Mouse (Mus musculus) left cerebral cortex, adult 6 months (tissue): Measurements from ENCODE around the gene Olfr782. TPM values are rescaled to one million over a fixed set of nuclear protein-coding genes. Genes with fewer than 3 reads are reported as not detected.

Experiments
- long read RNA-seq, 2 experiments: library from polyadenylated mRNA; unstranded; transcript quantifications; one replicate each; pipeline ENCODE4 v2.0.0; 2019 to 2020
- polyA plus RNA-seq: library from polyadenylated mRNA; unstranded; fragments of <200 nt; fragmentation: Nextera tagmentation; gene quantifications from 2 replicates; pipeline ENCODE4 v1.2.3, GENCODE M21; 2021

Gene Olfr782
- polyA plus RNA-seq = not detected in 2 replicates
- long read RNA-seq, experiment 1 = 0 reads
- long read RNA-seq, experiment 2 = 0 reads

DNA sequence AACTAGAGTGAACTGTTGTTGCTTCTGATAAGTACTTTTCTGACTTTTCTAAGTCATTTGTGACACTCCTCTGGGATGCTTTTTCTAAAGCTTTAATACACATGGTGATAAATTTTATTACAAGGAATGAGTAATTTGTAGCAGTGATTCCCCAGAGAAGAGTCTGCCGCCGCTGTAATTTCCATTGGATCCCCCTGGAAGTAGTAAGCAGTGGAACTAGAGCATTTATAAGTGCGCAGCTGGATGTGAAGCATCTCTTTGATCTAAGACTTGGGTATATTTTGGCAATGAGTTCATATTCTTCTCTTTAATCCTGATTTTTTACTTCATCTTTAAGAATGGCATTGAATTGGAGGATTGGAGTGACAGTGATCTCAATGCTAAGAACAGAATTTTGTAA is at the start of gene Olfr782:
TSS of gene Olfr782 (plus strand) at position 301 of the 400 bp plus-strand sequence.

DNA sequence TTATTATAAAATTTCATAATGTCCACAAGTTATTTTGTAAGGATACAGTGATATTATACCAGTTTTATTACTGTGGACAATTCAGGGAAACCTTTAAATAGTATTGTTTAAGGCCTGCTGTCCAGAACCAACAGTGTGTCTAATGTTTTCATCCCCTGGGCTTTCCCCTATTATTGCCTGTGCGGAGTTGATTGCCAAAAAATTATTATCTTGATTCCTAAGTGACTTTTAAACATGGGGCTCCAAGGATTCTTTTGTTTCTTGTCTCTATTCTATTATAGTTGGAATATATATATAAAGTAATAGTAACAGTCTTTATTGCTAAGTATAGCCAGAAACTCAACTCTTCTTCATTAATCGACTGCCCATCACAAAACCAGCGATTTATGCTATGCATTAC is 30.8 kb upstream of the Olfr782 start, which contains the start of gene Olfr780:
TSS of gene Olfr780 (plus strand) at position 301 of the 400 bp plus-strand sequence.

DNA sequence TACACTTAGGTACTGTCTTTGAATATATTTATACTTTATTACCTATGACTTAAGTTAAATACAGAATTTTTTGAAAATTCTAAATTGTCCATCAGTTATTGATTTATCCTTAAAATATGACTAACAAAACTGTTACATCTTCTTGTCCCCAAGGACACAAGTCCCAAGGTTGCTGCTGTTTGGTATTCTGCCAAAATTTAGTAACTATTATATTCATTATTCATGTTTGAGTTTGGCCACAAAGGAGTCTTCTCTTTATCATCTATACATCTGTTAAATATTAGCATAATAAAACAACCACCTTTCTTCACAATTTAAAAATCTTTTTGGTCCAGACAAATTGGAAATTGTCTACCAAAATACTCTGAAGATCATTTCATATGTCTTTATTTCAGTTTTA is 20.1 kb upstream of the Olfr782 start, which contains the start of gene Olfr781:
TSS of gene Olfr781 (plus strand) at position 301 of the 400 bp plus-strand sequence.

DNA sequence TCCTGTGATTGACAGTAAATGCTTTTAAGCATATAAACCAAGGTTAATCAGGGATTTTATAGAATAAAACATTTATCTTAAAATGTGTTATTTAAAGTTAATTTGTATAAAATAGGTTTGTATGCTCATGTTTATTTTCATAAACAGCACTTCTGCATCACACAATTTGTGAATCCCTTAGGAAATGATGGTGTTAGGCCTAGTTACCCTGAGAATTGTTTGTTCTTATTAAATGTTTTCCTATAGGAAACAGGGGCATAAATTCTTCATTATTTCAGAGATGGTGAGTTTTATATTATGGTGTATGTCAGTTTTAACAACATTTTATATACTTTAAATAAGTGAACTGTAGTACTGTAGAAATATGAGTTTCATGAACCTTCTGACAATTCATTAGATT is 35.1 kb downstream of the Olfr782 start, which contains the start of gene Olfr784:
TSS of gene Olfr784 (plus strand) at position 301 of the 400 bp plus-strand sequence.

Other genes starting within 250 kb of the Olfr782 start
- gene Olfr768, start 249.5 kb upstream of the Olfr782 start, polyA plus RNA-seq = not detected in 2 replicates
- not detected in 2 replicates for gene Olfr769, start 231.0 kb upstream of the Olfr782 start, polyA plus RNA-seq
- not detected in 2 replicates for gene Olfr770, start 209.9 kb upstream of the Olfr782 start, polyA plus RNA-seq
- not detected in 2 replicates for gene Olfr771, start 184.1 kb upstream of the Olfr782 start, polyA plus RNA-seq
- not detected in 2 replicates for gene Olfr772, start 170.9 kb upstream of the Olfr782 start, polyA plus RNA-seq
- gene Olfr773, start 161.4 kb upstream of the Olfr782 start, polyA plus RNA-seq = not detected in 2 replicates
- gene Olfr774, start 112.6 kb upstream of the Olfr782 start, polyA plus RNA-seq = not detected in 2 replicates
- not detected in 2 replicates for gene Olfr775, start 100.4 kb upstream of the Olfr782 start, polyA plus RNA-seq
- gene Olfr776, start 89.7 kb upstream of the Olfr782 start, polyA plus RNA-seq = not detected in 2 replicates
- not detected in 2 replicates for gene Olfr777, start 77.4 kb upstream of the Olfr782 start, polyA plus RNA-seq
- not detected in 2 replicates for gene Olfr780, start 30.7 kb upstream of the Olfr782 start, polyA plus RNA-seq
- not detected in 2 replicates for gene Olfr781, start 20.0 kb upstream of the Olfr782 start, polyA plus RNA-seq
- 0.04 and 0.06 TPM in 2 replicates for gene Olfr784, start 35.2 kb downstream of the Olfr782 start, polyA plus RNA-seq
- gene Olfr785, start 56.6 kb downstream of the Olfr782 start, polyA plus RNA-seq = not detected in 2 replicates
- gene Olfr786, start 78.5 kb downstream of the Olfr782 start, polyA plus RNA-seq = not detected in 2 replicates
- not detected in 2 replicates for gene Olfr787, start 113.0 kb downstream of the Olfr782 start, polyA plus RNA-seq
- not detected in 2 replicates for gene Olfr788, start 122.1 kb downstream of the Olfr782 start, polyA plus RNA-seq
- not detected in 2 replicates for gene Olfr789, start 135.9 kb downstream of the Olfr782 start, polyA plus RNA-seq
- gene Olfr790, start 149.6 kb downstream of the Olfr782 start, polyA plus RNA-seq = not detected in 2 replicates
- not detected in 2 replicates for gene Olfr791, start 172.9 kb downstream of the Olfr782 start, polyA plus RNA-seq
- gene Olfr792, start 190.3 kb downstream of the Olfr782 start, polyA plus RNA-seq = not detected in 2 replicates
- gene Olfr794, start 218.8 kb downstream of the Olfr782 start, polyA plus RNA-seq = not detected in 2 replicates